Mouse (Mus musculus) cerebellum, postnatal 36 days (tissue): ENCODE data around the gene Suds3.
A peak's percentile ranks its signal among the peaks of the same experiment; 100 is the strongest.

Experiments
- DNase-seq, 2 experiments: peaks; one replicate each; pipeline ENCODE4 v3.0.0; 2021 to 2022; ENCODE audit warnings: mixed read lengths in 2 of 2

The Suds3 gene

DNA sequence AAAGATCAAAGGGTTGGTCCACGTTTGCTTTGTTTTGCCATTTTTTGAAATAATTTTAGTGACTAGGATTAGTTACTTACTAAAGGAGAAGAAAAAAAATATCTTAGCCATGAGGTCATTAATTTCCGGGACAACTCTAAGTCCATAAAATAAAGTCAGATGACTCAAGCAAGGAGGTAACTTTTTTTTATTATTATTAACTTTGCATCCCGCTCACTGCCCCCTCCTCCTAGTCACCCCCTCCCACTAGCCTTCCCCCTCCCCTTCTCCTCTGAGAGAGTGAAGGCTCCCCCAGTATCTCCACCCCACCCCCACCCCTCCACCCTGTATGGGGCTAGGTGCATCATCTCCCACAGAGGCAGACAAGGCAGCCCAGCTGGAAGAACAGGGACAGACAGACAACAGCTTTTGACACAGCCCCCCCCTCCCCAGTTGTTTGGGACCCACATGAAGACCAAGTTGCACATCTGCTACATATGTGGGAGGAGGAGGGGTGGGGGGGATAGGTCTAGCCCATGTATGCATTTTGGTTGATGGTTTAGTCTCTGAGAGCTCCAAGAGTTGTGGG lies 19.1 kb upstream of the Suds3 start:
- no peak for DNase-seq

DNA sequence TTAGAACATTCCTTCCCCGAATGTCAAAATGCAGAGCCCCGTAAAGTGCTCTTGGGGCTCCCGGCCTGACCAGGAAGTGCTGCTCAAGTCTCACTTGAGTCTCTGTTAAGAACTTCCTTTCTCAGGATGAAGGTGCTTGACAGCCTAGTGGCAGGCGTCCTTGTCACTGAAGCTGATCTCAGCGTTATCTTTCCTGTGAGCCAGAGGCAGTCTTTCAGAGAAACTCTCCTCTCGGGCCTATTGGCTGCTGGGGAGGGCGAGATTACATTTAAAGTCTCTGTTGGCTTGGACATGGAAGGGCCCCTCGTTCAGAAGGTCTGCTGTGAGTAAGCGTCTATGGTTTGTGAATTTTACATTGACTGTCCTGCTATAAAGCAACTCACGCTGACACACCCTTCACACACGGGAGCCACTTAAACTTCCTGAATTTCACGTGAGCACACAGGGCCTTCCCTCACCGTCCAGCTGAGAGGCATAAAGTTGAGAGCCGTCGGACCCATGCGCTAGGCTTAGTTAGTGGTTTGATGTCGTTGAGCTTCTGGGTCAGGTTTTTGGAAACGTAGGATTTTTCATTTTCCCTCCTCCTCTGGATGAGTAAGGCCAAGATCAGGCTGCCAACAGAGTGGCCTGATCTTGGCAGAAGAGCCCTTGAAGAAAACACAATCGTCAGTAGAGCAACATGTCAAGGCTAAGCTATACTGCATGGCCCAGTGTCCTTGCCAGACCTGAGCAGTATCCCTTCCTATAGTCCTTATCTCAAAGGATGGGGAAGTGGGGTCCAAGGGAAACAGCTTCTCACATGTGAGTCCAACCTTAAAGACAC lies 18.4 kb upstream of the Suds3 start:
- no peak for DNase-seq

DNA sequence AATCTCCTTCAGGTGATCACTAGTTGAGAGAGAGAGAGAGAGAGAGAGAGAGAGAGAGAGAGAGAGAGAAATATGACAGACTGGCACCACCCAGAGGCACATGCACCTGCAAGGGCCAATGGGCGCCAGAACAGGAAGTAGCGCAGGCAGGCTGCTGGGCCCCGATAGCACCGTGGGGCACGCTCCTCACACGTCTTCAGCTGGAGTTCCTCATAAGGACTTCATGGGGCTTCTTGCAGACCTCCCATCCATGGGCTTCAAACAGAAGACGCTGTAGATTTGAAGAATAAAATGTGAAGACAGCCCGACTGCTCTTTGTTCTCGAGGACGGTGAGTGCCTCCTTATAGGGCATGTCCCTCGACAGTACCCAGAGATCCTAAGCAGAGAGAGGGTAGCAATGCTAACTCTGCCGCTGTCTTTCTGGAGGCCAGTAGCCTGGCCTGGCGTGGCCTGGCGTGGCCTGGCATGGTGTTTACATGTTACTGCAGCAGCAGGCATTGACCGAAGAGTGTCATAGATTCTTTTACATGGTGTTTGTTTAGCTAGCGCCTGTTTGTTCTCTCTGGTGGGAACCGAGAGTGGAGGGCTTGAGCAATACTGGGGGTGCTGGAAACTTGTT lies 17.6 kb upstream of the Suds3 start:
- no peak for DNase-seq

DNA sequence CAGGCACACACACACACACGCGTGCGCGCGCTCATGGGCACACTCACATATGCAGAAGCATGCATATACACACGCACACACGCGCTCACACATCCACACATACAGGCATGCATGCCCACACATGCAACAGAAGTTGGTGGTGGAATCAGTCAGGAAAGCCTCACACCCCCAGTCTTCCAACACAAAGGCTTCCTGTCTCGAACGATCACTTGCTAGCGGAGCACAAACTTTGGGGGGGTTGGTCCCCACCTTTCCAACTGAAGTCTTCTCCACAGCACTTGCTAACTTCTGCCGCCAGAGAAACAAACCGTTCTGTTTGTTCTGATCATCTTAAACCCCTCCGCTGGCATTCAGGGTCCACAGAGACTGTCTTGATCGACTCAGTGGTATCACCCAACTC lies 14.8 kb upstream of the Suds3 start:
- no peak for DNase-seq

DNA sequence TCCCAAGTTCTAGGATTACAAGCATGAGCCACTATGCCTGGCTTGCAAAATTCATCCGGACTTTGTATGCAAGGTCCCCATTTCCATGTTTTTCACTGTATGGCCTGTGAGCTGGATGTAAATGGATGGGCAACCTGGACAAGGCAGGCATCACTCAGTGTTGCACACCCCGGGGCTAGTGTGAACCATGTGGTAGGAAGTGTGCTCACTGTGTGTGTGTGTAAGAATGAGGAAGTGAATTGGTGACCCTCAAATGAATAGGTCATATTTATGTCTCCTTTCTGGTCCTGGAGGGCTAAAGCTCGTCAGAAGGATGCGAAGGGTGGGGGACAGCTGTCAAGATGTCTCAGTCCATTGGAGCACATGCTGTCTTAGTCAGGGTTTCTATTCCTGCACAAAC lies 11.1 kb upstream of the Suds3 start:
- DNase-seq = no peak

DNA sequence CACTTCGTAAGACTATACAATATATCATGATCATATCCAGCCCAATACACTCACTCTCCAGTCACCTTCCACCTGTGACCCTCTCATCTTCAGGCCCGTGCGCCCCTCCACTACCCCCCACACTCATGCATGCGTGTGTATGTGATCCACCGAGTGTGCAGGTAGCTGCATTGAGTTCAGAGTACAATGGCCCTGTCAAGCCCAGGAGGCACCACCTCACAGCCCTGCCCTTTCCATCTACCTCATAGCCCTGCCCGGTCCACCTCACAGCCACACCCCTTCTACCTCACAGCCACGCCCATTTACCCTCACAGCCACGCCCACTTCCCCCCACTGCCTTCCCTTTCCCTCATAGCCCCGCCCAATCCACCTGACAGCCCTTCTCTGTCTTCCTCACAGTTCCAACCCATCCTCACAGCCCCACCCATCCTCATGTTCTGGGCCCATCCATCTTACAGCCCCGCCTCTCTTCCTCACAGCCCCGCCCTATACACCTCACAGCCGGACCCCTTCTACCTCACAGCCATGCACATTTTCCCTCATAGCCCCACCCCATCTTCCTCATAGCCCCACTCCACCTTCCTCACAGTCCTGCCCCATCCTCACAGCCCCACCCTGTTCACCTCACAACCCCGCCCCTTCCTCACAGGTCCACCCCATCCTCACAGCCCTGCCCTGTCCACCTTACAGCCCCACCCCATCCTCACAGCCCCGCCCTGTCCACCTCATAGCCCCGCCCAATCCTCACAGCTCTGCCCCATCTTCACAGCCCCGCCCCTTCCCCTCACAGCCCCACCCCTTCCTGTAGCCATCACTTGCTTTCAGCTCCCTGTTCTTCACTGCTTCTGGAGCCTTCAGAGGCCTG lies 9.8 kb upstream of the Suds3 start:
- no peak for DNase-seq

DNA sequence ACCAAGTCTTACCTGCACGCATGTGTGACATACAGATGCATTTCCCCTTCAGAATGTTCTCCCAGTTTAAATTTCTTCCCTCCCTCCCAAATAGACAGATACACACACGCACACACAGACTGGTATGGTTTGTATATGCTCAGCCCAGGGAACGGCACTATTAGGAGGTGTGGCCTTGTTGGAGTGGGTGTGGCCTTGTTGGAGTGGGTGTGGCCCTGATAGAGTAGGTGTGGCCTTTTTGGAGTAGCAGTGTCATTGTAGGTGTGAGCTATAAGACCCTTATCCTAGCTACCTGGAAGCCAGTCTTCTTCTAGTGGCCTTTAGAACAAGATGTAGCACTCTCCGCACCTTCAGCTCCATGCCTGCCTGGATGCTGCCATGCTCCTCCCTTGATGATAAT lies 7.9 kb upstream of the Suds3 start:
- DNase-seq = no peak

DNA sequence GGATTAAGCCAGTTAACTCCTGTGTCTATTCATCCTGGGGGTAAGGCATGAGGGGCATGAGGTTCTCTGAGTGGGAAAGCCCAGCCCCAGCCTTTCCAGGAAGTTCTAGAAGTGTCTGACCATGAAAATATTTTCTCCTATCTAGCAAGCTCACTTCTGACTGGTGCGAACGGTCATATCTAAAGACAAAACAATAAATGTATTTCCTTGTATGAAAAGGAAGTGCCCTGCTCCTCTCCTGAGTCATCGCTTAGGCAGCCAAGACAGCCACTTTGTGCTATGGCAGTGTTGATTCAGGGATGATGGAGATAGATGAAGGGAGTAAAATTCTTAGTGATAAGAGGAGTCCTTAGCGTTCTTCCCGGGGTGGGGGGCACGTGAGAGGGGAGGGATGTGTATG lies 7.2 kb upstream of the Suds3 start:
- DNase-seq = no peak

DNA sequence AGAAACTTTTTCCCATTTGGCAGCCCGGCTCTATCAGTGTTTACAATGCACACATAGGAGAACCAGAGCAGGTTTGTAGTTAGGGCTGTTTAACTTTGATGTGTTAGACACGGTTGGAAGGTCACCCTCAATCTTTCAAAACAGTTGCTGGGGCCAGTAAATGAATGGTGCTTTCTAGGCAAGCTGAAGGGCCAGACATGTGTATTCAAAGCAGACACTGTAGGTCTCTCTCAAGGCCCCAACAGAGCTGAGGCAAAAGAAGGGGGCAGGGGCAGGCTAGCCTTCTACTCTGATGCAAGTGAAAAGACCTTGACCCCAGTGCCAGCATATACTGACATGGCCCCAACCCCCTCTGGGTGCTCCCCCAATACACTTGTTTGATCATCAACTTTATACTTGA lies 5.7 kb upstream of the Suds3 start:
- DNase-seq = no peak

DNA sequence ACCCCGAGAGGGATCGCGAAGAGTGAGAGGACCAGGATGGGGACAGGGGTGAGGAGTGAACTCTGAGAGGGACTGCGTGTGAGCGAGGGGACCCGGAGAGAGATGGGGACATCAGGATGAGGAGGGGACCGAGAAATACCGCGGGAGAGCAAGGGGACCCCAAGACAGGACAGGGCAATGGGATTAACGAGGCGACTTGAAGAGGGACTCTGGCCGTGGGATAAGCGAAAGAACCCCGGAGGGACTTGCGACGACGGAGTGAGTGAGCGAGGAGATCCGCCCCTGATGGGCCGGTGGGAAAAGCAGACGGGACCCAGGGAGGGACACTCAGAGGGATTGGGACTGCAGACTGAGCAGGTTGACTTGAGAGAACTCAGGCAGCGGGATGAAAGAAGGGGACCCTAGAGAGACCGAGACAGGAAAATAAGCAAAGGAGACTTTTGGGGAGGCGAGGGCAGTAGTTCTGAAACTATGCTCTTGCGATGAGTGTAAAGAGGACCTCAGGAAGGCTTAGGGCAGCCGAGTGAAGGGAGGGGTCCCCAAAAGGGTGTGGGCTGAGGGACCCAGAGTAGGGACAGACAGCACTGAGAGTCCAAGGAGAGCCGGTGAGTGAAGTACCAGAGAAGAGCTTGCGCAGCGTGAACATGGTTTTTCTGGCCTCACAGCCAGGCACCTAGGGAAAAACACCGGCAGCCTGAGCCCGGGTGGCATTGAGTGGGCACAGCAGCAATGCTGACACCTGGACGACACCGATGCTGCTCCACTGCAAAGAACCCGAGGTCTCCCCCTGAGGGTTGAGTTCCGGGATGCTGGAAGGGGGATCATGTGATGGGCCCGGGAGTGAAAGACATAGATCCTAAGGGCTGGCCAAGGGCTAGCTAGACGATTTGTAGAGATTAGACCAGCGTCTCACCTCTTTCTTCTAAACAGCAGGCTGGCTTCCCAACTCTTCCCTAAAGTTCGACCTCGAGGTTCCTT lies 4.9 kb upstream of the Suds3 start:
- no peak for DNase-seq

DNA sequence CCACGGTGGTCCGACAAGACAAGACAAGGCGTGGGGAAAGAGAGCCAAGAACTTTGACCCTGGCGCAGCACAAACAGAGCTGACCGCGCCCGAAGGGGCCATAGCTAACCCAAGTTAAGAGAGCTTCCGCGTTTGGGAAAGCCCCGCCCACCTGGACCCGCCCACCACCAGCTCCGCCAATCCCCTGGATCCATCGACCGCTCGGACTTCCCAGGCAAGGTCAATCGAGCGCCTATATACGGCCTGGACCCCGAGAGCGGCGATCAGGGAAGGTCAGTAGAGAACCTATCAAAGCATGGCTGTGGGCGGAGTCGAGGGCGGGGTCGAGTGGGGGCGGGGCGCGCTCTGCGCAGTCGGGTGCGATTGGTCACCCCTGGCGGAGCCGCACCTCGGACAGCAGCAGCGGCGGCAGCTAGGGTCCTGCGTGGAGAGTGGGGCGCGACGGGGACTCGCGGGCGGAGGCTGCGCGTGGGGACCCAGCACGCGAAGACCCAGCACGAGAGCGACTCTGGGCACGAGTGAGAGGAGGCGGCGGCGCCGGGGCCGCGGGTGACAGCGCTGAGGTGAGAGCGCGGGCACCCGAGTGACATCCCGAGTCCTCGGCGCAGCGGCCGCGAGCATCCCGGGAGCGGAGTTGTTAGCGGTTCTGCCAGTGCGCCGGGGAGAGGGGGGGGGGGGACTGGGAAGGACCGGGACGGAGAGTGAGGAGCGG lies 4.0 kb upstream of the Suds3 start, which contains the start of gene Taok3:
Gene Taok3, plus strand, starts transcription at position 353 of the 712 bp plus-strand sequence.
- peak; percentile 99 for DNase-seq

DNA sequence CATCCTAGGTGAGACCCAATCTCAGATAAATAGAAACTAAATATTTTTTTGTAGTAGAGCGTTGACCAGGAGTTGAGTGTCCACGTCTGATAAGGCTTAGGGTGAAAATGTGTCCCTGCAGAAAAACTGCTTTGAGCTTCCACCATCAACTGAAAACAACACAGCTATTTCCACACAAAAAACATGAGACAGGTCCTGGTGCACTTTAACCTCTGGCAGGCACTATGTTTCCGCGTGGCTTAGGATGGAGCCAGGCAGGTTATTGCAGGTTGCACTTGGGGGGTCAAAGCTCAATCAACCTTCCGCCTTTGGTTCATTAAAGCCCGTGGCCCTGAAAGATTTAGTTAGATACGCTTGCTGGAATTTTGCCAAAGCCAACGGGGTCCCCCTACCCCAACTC lies 2.9 kb upstream of the Suds3 start:
- DNase-seq = no peak

DNA sequence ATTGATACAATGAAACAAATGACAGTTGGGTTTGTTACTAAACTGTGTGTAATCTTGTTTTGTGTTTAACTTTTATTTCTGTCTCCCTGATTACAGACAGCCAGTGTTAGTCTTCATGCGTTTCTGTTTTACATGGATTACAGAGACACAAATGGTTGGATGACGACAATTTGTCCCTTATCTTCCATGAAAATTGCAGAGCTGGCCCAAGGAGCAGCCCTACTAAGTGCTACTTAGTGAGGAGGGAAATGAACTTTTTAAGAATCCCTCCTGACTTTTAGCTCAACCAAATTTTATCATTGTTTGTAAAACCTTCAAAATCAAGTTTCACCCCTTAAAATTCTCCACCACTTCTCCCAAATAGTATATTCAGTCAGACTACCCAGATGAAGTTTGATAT lies 2.3 kb upstream of the Suds3 start:
- no peak for DNase-seq

DNA sequence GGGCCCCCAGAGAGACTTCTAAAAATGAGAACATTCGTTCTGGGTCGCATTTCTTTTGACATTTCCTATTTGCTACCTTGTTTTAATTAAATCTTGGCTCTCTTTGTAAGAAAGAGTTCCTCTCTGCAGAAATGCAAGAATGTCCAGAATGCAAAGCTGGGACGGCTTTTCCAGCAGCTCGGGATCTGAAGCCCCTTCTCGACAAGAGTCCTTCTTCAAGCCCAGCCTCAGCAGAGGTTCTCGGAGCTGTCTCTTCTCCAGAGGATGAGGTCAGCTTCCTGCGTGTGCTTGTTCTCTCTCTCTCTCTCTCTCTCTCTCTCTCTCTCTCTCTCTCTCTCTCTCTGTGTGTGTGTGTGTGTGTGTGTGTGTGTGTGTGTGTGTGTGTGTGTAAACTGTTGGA lies 1.8 kb upstream of the Suds3 start:
- no peak for DNase-seq

DNA sequence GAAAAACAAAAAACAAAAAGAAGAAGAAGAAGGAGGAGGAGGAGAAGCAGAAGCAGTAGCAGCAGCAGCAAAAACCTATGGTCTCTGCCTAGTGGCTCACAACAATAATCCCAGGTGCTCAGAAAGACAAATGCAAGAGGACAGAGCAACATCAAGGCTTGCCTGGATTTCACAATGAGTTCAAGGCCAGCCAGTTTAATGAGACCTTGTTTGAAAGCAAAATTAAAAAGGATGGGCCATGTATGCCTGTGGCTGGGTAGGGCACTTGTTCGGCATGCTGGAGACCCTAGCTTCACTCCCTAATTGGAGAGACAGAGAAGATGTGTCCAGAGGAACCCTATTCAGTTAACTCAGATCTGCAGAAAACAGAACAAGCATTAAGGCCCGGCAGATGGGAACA lies 1.3 kb upstream of the Suds3 start:
- no peak for DNase-seq

DNA sequence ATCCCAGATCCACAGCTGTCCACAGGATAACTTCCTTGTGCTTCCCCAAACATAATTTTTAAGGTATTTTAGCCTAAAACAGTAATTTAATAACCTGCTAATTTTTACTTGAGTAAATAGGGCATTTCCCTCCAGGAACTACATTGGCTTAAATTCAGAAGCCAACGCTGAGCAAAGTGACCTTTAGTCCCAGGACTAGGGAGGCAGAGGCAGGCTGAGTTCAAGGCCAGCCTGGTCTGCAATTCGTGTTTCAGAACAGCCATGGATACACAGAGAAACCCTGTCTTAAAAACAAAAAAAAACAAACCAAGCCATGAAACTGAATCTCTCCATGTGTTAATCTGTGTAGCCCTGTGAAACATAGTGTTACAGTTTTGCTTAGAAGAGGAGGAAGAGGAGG lies 747 bp upstream of the Suds3 start:
- no peak for DNase-seq

DNA sequence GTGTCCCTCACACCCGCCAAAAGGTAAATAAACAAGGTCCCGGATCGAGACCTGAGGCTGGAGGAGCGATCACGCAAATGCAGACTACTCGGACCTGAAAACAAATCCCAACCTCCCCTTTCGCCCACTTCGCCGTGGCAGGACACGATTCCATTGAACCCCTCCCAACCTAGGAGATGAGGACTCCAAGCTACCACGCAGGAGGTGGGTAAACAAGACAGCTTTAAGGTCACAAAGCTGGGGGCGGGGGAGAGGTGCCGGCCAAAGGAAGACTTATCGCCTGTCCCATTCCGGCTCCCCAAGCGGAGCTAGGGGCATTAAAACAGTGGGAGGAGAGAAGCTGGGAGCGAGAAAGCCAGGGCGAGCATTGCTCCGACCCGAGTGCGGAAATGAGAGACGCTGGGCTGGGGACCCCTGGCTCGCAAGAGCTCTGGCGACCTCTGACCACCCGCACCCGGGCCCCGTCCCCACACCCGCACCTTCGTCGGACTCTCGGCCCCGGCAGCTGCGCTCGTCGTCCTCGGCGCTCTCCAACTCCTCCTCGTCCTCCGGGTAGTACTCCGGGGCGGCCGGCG lies 633 bp downstream of the Suds3 start:
- peak; percentile 35 to 39 for DNase-seq

DNA sequence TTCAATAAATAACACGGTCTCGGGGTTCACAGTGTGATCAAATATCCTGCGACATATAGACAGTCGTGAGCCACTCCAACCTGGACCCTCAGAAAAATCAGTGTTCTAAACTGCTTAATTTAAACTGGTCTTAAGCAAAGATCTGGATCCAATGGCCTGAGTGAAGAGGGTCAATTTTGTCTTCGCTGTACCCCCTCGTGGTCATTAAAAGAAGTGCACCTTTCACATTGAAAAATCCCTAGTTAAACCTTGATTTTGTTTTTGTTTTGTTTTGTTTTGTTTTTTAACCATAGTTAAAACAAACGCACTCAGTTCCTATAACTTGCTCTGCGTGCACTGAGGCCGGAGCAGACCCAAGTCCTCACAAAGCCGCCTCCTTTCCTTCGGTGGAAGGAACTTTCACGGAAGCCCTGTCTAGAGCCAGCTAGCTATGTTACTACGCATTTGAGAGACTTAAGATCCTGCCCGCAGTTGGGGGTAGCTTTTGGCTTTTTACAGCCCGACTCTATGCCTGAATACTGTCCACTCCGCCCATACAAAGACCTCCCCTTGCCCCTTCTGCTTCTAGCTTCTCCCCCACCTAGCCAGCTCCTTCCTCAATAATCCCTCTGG lies 1.2 kb downstream of the Suds3 start:
- peak in 1 of 2 experiments; percentile 41 for DNase-seq

DNA sequence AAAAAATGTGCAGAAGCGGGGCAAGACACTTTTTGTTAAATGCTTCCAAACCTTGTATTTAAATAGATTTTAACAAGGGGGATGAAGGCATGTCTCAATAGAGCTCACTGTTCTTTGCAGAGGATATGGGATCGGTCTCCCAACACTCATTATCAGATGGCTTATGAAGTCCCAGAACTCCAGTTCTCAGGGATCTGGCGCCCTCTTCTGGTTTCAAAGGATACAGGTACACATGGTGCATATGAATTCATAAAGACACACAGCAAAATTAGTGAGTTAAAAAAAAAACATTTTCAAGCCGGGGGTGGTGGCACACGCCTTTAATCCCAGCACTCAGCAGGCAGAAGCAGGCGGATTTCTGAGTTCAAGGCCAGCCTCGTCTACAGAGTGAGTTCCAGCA lies 2.6 kb downstream of the Suds3 start:
- DNase-seq = peak in 1 of 2 experiments; percentile 34

DNA sequence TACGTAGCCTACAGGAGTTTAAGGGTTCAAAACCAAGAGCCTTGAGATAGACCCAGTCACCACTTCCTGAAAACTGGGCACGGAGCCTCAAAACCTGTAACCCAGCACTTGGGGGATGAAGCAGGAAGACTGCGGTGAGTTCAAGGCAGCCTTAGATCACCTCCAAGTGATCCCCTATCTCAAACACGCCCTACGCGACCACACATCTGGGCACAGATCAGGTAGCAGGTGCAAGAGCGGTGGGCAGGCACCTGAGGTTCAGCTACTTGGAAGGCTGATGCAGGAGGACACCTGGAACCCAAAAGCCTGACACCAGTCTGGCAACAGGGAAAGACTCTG lies 4.2 kb downstream of the Suds3 start:
- no peak for DNase-seq
